Comparison of ENCODE assay signal across 12 mouse cellular contexts in genomic region chr9:57829812-57830557, GRCm38 (mm10). TPM values are rescaled to one million over a fixed set of nuclear protein-coding genes. Genes with fewer than 3 reads are reported as not detected.
DNase-seq lines count a peak whose midpoint lies in the region; ATAC-seq and TF ChIP-seq lines count a peak whose summit lies in the region.
"Had no signal": no experiment of that assay in that cellular context is flagged by ENCODE, and none has a peak within 500 bp of the region (broad histone marks: within the 10 kb centered on the region; RNA-seq: fewer than 3 reads in every experiment).

No protein-coding gene starts in this region.

- H3K36me3 ChIP-seq in heart, embryonic 12.5 days = 0 out of 2 replicates have a peak, but pooled peaks cover 3% of the 10 kb centered on the region
- H3K36me3 ChIP-seq in heart, adult 2 months (ENCODE audit: control insufficient read depth, insufficient read depth, low read length) = peaks cover 2% of the 10 kb centered on the region; the same call in 1 of the 2 replicates
- H3K36me3 ChIP-seq in midbrain, embryonic 10.5 days = peaks cover 58% of the 10 kb centered on the region
- H3K36me3 ChIP-seq in midbrain, embryonic 15.5 days (replicated peaks) = no peaks in the 10 kb centered on the region
- H3K36me3 ChIP-seq in embryonic facial prominence, embryonic 10.5 days (replicated peaks) = peaks cover 44% of the 10 kb centered on the region
- H3K36me3 ChIP-seq in neural tube, embryonic 14.5 days (ENCODE audit: control insufficient read depth, insufficient read depth, low read length) = no peaks in the 10 kb centered on the region

- H3K9ac ChIP-seq in heart, embryonic 12.5 days = no peak overlapping the region
- no peak overlapping the region for H3K9ac ChIP-seq in heart, adult 2 months (ENCODE audit: low read depth, low read length)
- no peak overlapping the region for H3K9ac ChIP-seq in midbrain, embryonic 15.5 days
- H3K9ac ChIP-seq in neural tube, embryonic 14.5 days (replicated peaks; ENCODE audit: low read depth, low read length) = no peak overlapping the region

- H3K27ac ChIP-seq in heart, embryonic 12.5 days (ENCODE audit: poor library complexity, severe bottlenecking) = no peak overlapping the region
- no peak overlapping the region for H3K27ac ChIP-seq in heart, adult 2 months
- H3K27ac ChIP-seq in midbrain, embryonic 10.5 days (replicated peaks) = peak overlapping the region; percentile 63
- H3K27ac ChIP-seq in midbrain, embryonic 15.5 days = no peak overlapping the region
- H3K27ac ChIP-seq in embryonic facial prominence, embryonic 10.5 days (replicated peaks) = peak overlapping the region; percentile 66
- H3K27ac ChIP-seq in neural tube, embryonic 14.5 days (ENCODE audit: low read depth, low read length) = no peak overlapping the region
- H3K27ac ChIP-seq: left cerebral cortex, adult 2 months had no signal

- no peaks in the 10 kb centered on the region for H3K27me3 ChIP-seq in heart, embryonic 12.5 days (replicated peaks)
- H3K27me3 ChIP-seq in heart, adult 2 months (ENCODE audit: control insufficient read depth, insufficient read depth, low read length) = no peaks in the 10 kb centered on the region
- H3K27me3 ChIP-seq in midbrain, embryonic 10.5 days (ENCODE audit: low read depth, poor library complexity, severe bottlenecking) = 0 out of 2 replicates have a peak, but pooled peaks cover 7% of the 10 kb centered on the region
- H3K27me3 ChIP-seq in midbrain, embryonic 15.5 days (replicated peaks) = no peaks in the 10 kb centered on the region
- no peaks in the 10 kb centered on the region; the same call in 1 of the 2 replicates for H3K27me3 ChIP-seq in embryonic facial prominence, embryonic 10.5 days (replicated peaks; ENCODE audit: low read depth, poor library complexity, severe bottlenecking)
- no peaks in the 10 kb centered on the region for H3K27me3 ChIP-seq in neural tube, embryonic 14.5 days (ENCODE audit: control insufficient read depth, insufficient read depth, low read length)
- H3K27me3 ChIP-seq: liver, embryonic 13.5 days had no signal

- TF ChIP-seq CTCF in heart, adult 2 months (IDR thresholded peaks at IDR 0.05) = no peak

- intact Hi-C loops in heart, adult 2 months (cut with DNase I) = loop anchor here (5.0 to 10.0 kb wide), 2 partner anchors 33 to 755 kb away; partner anchors contain the start of gene Sin3a
- intact Hi-C loops in left cerebral cortex, postnatal 36 days (cut with DNase I) = no loop called here

- no peak for ATAC-seq in heart, embryonic 12.5 days (ENCODE audit: insufficient number of reproducible peaks, low FRiP score)
- ATAC-seq in midbrain, embryonic 15.5 days (replicated peaks) = no peak
- ATAC-seq in neural tube, embryonic 14.5 days (ENCODE audit: low read depth) = no peak

- peak overlapping the region; percentile 64; the same call in 1 of the 2 replicates for H3K4me2 ChIP-seq in heart, embryonic 12.5 days
- H3K4me2 ChIP-seq in midbrain, embryonic 15.5 days = no peak overlapping the region
- peak overlapping the region; percentile 37; the same call in 1 of the 2 replicates for H3K4me2 ChIP-seq in neural tube, embryonic 14.5 days (ENCODE audit: low read depth, low read length)

- H3K4me3 ChIP-seq in heart, embryonic 12.5 days = no peak overlapping the region
- no peak overlapping the region for H3K4me3 ChIP-seq in heart, adult 2 months
- H3K4me3 ChIP-seq in midbrain, embryonic 10.5 days = peak overlapping the region; percentile 2; the same call in 1 of the 2 replicates
- H3K4me3 ChIP-seq in midbrain, embryonic 15.5 days = no peak overlapping the region
- peak overlapping the region; percentile 43 for H3K4me3 ChIP-seq in embryonic facial prominence, embryonic 10.5 days
- no peak overlapping the region for H3K4me3 ChIP-seq in neural tube, embryonic 14.5 days (ENCODE audit: low read depth, low read length)
- H3K4me3 ChIP-seq: left cerebral cortex, adult 2 months; liver, embryonic 13.5 days had no signal

- WGBS in heart, embryonic 12.5 days = 67% methylated on average over 6 of the region's 6 CpGs
- 88% methylated on average over 6 of the region's 6 CpGs for WGBS in heart, adult 2 months
- 28% methylated on average over 6 of the region's 6 CpGs for WGBS in midbrain, embryonic 10.5 days
- WGBS in midbrain, embryonic 15.5 days = 22% methylated on average over 6 of the region's 6 CpGs
- 28% methylated on average over 6 of the region's 6 CpGs for whole genome bisulfite sequencing in embryonic facial prominence, embryonic 10.5 days
- WGBS in neural tube, embryonic 14.5 days = 13% methylated on average over 6 of the region's 6 CpGs

- peaks cover 72% of the 10 kb centered on the region for H3K4me1 ChIP-seq in heart, embryonic 12.5 days (replicated peaks)
- H3K4me1 ChIP-seq in heart, adult 2 months (ENCODE audit: control insufficient read depth, insufficient read depth, low read length) = peaks cover 6% of the 10 kb centered on the region
- peaks cover 67% of the 10 kb centered on the region for H3K4me1 ChIP-seq in midbrain, embryonic 10.5 days
- H3K4me1 ChIP-seq in midbrain, embryonic 15.5 days = peaks cover 45% of the 10 kb centered on the region
- H3K4me1 ChIP-seq in embryonic facial prominence, embryonic 10.5 days = peaks cover 68% of the 10 kb centered on the region
- H3K4me1 ChIP-seq in neural tube, embryonic 14.5 days (ENCODE audit: control insufficient read depth, insufficient read depth, low read length) = peaks cover 44% of the 10 kb centered on the region

- TF ChIP-seq EP300 in heart, adult 2 months (IDR thresholded peaks at IDR 0.05; ENCODE audit: insufficient read depth, low read depth, low read length) = no peak

- H3K79me2 ChIP-seq in heart, adult 2 months (replicated peaks; ENCODE audit: control insufficient read depth, insufficient read depth, low read length) = no peaks in the 10 kb centered on the region

- TF ChIP-seq POLR2A in heart, adult 2 months (IDR thresholded peaks at IDR 0.05; ENCODE audit: insufficient read depth, low read depth, low read length) = no peak

- no peaks in the 10 kb centered on the region for H3K9me3 ChIP-seq in heart, embryonic 12.5 days (replicated peaks)
- H3K9me3 ChIP-seq in midbrain, embryonic 10.5 days (replicated peaks) = no peaks in the 10 kb centered on the region
- no peaks in the 10 kb centered on the region for H3K9me3 ChIP-seq in midbrain, embryonic 15.5 days
- H3K9me3 ChIP-seq in embryonic facial prominence, embryonic 10.5 days = no peaks in the 10 kb centered on the region
- no peaks in the 10 kb centered on the region for H3K9me3 ChIP-seq in neural tube, embryonic 14.5 days (ENCODE audit: control insufficient read depth, low read length)
- H3K9me3 ChIP-seq: liver, embryonic 13.5 days had no signal

- DNase-seq in heart, adult 2 months = no peak
- DNase-seq in midbrain, embryonic 10.5 days (ENCODE audit: low spot score) = no peak
- no peak for DNase-seq in embryonic facial prominence, embryonic 10.5 days (ENCODE audit: low spot score)
- DNase-seq in left cerebral cortex, postnatal 36 days (ENCODE audit: low spot score in 2 of 2) = no peak
- DNase-seq: cerebellum, postnatal 14 days; kidney, postnatal 36 days; liver, embryonic 13.5 days; thymus, adult 2 months had no signal

RNA-seq across cellular contexts. Expression of gene Arid3b, which starts 6.6 kb away (rescaled TPM):
- 27.0 and 29.8 TPM in 2 replicates for polyA plus RNA-seq in heart, embryonic 12.5 days (2016; fragmentation: Nextera tagmentation; extraction: Ambion mirVana)
- 1 to 10 TPM; 4.0 to 4.6 TPM for total RNA-seq in heart, adult 2 months (2021)
- 3.6 and 3.8 TPM in 2 replicates for polyA plus RNA-seq in heart, adult 2 months (2012; rRNA removed)
- 40.2 and 41.0 TPM in 2 replicates for polyA plus RNA-seq in midbrain, embryonic 10.5 days (2016; fragmentation: Nextera tagmentation; extraction: Ambion mirVana)
- polyA plus RNA-seq in midbrain, embryonic 15.5 days (2015; fragmentation: Nextera tagmentation; extraction: Ambion mirVana) = 9.2 and 10.5 TPM in 2 replicates
- polyA plus RNA-seq in embryonic facial prominence, embryonic 10.5 days (2016; fragmentation: Nextera tagmentation; extraction: Ambion mirVana) = 51.0 and 64.3 TPM in 2 replicates
- polyA plus RNA-seq in neural tube, embryonic 14.5 days (2014; fragmentation: Nextera tagmentation; extraction: Ambion mirVana) = 6.3 and 7.3 TPM in 2 replicates
- total RNA-seq in left cerebral cortex, postnatal 36 days (2021) = 10 to 100 TPM in 1 of 2 experiments, 1 to 10 TPM in 1; 6.4 to 13.5 TPM

Comparison
In these comparisons a context has a peak if more than half of its experiments do, and no peak if none do; other contexts are left out.
1. H3K27ac ChIP-seq: peak in midbrain, embryonic 10.5 days (single experiment) and embryonic facial prominence, embryonic 10.5 days (single experiment); none in heart, embryonic 12.5 days (single experiment), heart, adult 2 months (single experiment), midbrain, embryonic 15.5 days (single experiment) and neural tube, embryonic 14.5 days (single experiment).
2. H3K4me3 ChIP-seq: peak in midbrain, embryonic 10.5 days (single experiment) and embryonic facial prominence, embryonic 10.5 days (single experiment); none in heart, embryonic 12.5 days (single experiment), heart, adult 2 months (single experiment), midbrain, embryonic 15.5 days (single experiment) and neural tube, embryonic 14.5 days (single experiment).